Mouse (Mus musculus) kidney, postnatal 36 days (tissue): ENCODE results near the gene Pigv.

ENCODE experiments used
- DNase-seq, 2 experiments: peaks; one replicate each; pipeline ENCODE4 v3.0.0; 2021 to 2022; ENCODE audit warnings: mixed read lengths in 2 of 2

Pigv gene

GRCm38 (mm10) chr4:133671881-133672844, at the start of gene Pigv:
Gene Pigv, minus strand, starts transcription at chr4:133672647.
- DNase-seq = peak; percentile 90 to 98

- no peak for DNase-seq
Observed at GRCm38 (mm10) chr4:133719791-133720190, 47.3 kb upstream of the Pigv start.

- DNase-seq = no peak
Observed at GRCm38 (mm10) chr4:133712755-133713154, 40.3 kb upstream of the Pigv start.

GRCm38 (mm10) chr4:133711307-133712076, 39.0 kb upstream of the Pigv start:
- peak in 1 of 2 experiments; percentile 19 for DNase-seq

DNA sequence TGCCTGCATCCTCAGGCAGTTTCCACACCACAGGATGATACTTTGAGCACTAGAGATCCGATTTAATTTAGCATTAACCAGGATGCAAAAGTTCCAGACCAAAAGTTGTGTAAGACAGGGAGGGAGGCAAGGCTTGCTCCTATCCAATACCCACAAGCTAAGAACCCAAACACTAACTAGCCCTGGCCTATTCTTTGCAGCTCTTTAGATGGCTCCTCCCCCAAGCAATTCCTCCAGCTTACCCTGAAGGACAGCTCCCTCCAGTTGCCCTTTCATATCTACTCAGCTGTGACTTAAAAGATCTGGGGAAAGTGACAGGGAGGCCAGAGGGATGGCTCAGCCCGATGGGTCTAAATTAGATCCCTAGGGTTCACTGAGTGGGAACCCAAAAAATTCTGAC, 36.9 kb upstream of the Pigv start:
- peak; percentile 46 to 84 for DNase-seq

DNA sequence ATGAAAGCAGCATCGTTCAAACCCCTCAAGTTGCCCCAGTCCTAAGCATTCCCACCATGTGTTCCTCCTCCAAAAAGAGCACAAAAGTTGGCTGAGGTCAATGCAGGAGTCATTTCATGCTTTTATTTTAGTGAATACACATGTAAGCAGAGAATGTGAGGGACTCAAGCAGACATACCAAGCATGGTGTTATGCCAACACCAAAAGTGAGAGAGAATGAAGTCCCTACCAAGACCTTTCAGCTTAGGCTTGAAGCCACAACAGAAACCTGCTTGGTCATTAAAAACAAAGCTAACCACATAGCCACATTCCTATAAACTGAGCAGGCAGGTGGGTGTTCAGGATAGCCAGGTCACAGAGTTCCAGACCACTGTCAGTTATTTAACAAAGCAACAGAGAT, 35.0 kb upstream of the Pigv start:
- DNase-seq = no peak

- peak; percentile 81 to 88 for DNase-seq
Observed at GRCm38 (mm10) chr4:133706956-133707355, 34.5 kb upstream of the Pigv start.

- DNase-seq = no peak
Observed at GRCm38 (mm10) chr4:133705062-133705461, 32.6 kb upstream of the Pigv start.

DNA sequence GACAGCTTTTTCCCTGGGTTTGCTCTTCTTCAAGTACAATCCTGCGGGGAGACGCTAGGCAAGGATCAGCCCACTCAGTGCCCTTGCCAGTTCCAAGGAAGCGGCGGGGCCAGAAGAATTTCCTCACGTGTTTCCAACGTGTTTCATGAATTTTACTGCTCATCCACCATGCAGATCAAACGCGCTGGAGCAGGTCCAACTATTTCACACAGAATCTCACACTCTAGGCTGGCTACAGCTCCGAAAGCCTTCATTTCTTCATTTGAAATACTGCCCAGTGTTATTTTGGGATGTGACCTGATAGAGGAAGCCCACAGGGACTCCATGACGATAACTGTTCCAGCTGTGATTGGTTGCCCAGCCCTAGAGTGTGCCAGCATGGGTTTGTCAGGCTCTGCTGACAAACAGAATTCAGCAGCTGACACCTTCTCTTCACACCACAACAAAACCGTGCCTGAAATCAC, 28.5 kb upstream of the Pigv start:
- DNase-seq = peak; percentile 55 to 68

- DNase-seq = no peak
Observed at GRCm38 (mm10) chr4:133695363-133695762, 22.9 kb upstream of the Pigv start.

DNA sequence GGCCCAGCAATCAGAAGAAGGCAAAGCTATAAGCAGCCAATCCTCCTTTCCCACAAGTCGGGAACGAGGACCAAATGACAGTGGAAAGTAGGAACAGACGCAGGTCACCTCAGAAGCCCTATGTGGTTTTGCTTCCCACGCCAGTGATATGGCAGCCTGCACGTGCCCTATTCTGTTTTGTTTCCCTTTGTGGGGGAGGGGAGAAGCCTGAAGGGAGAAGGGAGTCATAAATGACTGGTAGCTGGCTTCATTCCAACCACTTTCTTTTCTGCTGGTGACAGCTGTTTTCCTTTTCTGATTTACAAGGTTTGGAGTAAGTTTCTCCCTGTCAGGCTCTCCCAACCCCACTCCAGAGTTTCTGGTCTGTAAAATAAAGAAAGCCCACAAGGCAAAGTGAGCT, 17.8 kb upstream of the Pigv start:
- peak; percentile 46 to 74 for DNase-seq

DNA sequence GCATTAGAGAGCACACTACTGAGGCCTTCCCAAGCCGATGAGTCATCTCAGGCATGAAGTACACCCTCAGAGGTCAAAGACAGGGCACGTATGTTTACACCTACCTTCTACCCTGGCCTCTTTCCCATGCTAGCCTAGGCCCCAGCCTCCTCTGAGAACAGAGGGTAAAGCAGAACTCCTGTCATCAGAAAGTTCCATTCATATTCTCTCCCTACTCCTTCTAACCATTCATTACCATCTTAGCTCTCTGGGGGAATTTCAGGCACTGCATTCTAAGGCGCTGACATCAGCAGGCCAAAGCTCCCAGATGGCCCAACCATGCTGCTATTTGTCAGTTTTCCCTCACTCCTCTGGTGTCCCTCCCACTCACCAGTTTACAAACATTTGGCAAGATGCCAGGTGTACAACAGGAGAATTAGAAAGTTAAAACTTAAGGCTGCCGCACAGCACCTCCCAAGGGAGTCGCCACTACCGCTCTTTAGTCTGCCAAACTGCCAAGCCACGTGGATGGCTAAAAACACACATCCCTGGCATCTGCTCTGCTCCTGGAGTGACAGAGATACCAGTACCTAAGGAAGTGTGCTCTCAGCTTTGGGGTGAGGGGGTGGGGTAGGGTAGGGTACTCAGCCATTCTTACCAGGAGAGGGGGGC, 16.1 kb upstream of the Pigv start:
- peak; percentile 32 to 53 for DNase-seq

DNA sequence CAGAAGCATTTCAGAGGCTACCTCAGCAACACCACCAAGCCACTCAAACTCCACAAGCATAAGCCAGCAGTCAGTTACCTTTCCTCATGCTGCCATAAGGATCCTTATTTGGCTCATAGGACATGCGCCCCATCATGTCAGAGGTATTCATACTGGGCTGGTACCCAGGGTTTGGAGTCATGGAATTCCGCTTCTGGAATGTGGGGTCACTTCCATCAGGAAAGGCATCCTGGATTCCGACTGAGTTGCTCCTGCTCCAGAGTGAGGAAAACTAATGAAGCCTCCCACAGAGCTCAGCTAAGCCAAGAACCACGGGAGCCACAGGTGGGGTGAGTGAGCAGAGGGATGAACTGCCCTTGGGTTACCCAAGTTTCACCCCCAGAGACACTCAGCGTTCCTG, 14.7 kb upstream of the Pigv start:
- DNase-seq = no peak

DNA sequence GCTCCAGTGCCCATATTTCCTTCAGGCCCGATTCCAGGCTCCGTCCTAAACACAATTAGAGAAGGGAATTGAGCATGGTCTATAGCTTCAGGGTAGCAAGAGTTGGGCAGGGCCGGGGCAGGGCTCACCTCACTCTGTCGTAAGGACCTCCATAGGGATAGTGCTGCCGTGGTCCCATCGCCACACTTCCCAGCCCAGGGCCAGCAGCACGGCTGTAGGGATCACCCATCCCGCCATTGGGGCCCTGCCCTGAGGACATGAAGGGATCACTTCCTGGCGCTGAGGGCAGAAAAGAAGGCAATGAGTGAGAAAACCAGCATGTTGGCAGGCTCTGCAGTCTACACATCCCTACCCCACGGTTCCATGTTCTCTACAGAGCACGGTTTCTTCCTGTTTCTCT, 14.1 kb upstream of the Pigv start:
- DNase-seq = no peak

GRCm38 (mm10) chr4:133680206-133680786, 7.8 kb upstream of the Pigv start:
- no peak for DNase-seq

- no peak for DNase-seq
Observed at GRCm38 (mm10) chr4:133679629-133680028, 7.2 kb upstream of the Pigv start.

GRCm38 (mm10) chr4:133677266-133677665, 4.8 kb upstream of the Pigv start:
- DNase-seq = no peak

- DNase-seq = no peak
Observed at GRCm38 (mm10) chr4:133676189-133676588, 3.7 kb upstream of the Pigv start.

DNA sequence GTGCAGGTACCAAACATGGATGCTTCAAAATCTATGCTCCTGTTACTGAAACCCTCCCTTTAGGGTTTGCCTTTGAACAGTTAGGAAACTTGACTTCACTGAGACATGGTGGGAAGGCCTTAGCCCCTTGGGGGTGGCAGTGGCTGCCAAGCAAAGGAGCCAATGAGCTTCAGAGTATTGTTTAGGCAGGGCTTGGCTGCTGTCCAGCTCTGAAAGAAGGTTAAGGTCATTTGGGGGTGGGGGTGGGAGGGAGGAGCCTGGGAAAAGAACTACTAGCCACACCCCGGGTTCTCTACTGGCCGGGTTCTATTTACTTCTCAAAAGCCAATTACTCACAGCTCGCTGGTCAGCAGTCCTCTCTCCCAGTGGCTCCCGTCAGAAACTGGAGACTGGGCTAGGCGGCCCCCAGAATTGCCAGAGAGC, 3.2 kb upstream of the Pigv start:
- DNase-seq = peak; percentile 84 to 89

GRCm38 (mm10) chr4:133674331-133674695, 1.9 kb upstream of the Pigv start:
- no peak for DNase-seq

DNA sequence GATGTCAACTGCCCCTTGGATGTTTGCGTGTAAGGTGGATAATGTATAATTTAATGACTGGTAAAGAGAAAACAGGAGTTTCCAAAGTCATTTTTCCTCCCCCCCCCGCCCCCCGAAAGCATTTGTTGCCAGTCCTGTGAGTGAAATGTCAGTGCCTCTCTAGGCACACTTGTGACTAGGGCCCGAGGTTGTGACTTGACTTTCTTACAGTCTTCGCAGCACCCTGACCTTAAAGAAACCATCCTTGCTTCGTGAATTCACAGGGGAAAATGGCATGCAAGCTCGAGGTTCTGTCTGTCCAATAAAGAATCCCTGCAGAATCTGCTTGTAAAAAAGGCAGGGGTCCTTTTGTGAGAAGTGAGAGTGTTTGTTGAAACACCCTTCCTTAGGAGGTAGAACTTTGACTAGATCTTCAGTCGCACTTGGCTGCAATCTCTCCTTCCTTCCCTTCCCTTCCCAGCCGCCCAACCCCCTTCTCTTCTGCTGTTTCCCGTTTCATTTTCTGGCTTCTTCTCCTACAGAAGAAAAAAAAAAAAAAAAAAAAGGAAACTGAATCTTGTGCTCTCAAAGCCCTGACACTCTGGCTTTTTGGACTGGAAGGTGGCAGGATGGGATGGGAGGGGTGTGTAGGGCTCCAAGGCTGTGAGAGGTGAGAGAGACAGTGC, 1.4 kb upstream of the Pigv start:
- DNase-seq = peak; percentile 68 to 76
